20 mouse cellular contexts compared by ENCODE assay signal in genomic region chr7:78079708-78080107, GRCm38 (mm10).
"Had no signal": no experiment of that assay in that cellular context is flagged by ENCODE, and none has a peak within 500 bp of the region (broad histone marks: within the 10 kb centered on the region; RNA-seq: fewer than 3 reads in every experiment).

No protein-coding gene starts in this region.

- H3K36me3 ChIP-seq: lung, embryonic 15.5 days; midbrain, embryonic 13.5 days; midbrain, embryonic 15.5 days; neural tube, embryonic 12.5 days; stomach, embryonic 15.5 days had no signal

- H3K27ac ChIP-seq: lung, embryonic 15.5 days; macrophage; midbrain, embryonic 13.5 days; midbrain, embryonic 15.5 days; neural tube, embryonic 12.5 days; stomach, embryonic 15.5 days; stomach, postnatal 0 days had no signal

- H3K4me1 ChIP-seq: megakaryocyte, embryonic 14.5 days; midbrain, embryonic 13.5 days; midbrain, embryonic 15.5 days; neural tube, embryonic 12.5 days; stomach, embryonic 15.5 days had no signal

- H3K9ac ChIP-seq: lung, embryonic 15.5 days; midbrain, embryonic 13.5 days; midbrain, embryonic 15.5 days; neural tube, embryonic 12.5 days; stomach, embryonic 15.5 days had no signal

- ATAC-seq: lung, postnatal 0 days; midbrain, embryonic 13.5 days; midbrain, embryonic 15.5 days had no signal

- H3K4me3 ChIP-seq: lung, embryonic 15.5 days; megakaryocyte, embryonic 14.5 days; midbrain, embryonic 13.5 days; midbrain, embryonic 15.5 days; neural tube, embryonic 12.5 days; stomach, embryonic 15.5 days had no signal

- H3K4me2 ChIP-seq: lung, embryonic 15.5 days; midbrain, embryonic 11.5 days; midbrain, embryonic 13.5 days; midbrain, embryonic 15.5 days; neural tube, embryonic 12.5 days; stomach, embryonic 15.5 days had no signal

- H3K27me3 ChIP-seq: lung, embryonic 15.5 days; megakaryocyte, embryonic 14.5 days; midbrain, embryonic 13.5 days; midbrain, embryonic 15.5 days; neural tube, embryonic 12.5 days; stomach, embryonic 15.5 days had no signal

- DNase-seq: lung, adult 2 months; lung, postnatal 14 days; lung, postnatal 36 days; retina, postnatal 1 day; right cerebral cortex, adult 18-20 months; right cerebral cortex, postnatal 25 days; right cerebral cortex, postnatal 4 days; thymus, adult 2 months; thymus, postnatal 25 days; thymus, postnatal 4 days had no signal

- H3K9me3 ChIP-seq: lung, embryonic 15.5 days; megakaryocyte, embryonic 14.5 days; midbrain, embryonic 13.5 days; midbrain, embryonic 15.5 days; neural tube, embryonic 12.5 days; stomach, embryonic 15.5 days had no signal
